Mouse (Mus musculus) A20 (cell line): ENCODE measurements around the gene Ccdc117.
"Not testable (repeated sequence)": the region's sequence is repeated elsewhere in the genome, so short reads cannot be mapped to it uniquely, and the experiment has no call there.

Experiments
- DNase-seq: peaks from one replicate; pipeline ENCODE4 v3.0.0-alpha.2; 2011; ENCODE audit warnings: low read depth, low spot score

Gene Ccdc117

DNA sequence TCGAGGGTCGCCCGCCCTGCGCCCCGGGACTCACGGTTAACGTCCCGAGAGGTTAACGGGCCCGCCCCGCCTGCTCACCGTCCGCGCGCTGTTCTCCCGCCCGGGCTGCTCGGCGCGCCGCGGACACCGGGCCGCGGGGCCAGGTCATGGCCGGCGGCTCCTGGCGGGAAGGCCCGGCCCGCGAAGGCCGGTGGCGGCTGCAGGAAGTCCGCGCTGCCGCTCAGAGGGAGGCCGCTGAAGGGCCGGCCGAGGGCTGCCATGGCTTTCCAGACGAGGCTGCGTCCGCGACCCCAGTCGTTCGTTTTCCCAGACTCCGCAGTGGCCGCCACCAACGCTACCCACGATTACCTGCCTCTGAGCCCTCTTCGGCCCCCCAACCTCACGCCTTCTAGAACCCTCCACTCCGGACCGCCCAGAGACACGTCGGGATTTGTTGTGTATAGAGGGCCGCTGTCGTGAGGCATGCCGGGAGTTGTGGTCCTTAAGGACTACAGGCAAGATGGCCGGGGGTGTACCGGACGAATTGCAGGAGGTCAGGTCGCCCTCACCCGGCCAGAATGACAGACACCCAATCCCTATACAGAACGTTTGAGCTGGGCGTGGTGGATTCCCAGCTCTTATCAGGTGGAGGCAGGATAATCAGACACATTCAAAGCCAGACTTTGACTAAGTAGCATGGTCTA is at the start of gene Ccdc117:
TSS of gene Ccdc117 (minus strand) at position 389 of the 683 bp plus-strand sequence.
- peak; percentile 94 for DNase-seq

DNA sequence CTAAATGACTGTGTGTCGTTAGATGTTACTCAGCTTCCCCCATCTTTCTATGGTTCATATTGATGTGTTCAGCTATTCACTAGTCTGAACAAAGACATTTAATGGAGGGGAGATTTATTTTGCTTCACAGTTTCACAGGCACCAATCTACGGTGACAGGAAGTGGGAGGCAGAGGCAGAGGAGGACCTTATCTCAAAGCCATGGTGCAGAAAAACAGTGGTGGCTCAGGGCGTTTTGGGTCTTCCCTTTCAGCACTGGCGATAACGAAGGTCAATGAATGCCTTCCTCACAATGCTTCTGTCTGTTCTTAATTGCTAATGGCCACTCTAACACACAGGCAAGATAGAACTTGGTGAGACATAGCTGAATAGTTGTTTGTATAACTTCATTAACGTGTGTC is 33.1 kb upstream of the Ccdc117 start:
- DNase-seq: no peak

GRCm38 (mm10) chr11:5573821-5574220 is 31.8 kb upstream of the Ccdc117 start:
- DNase-seq: no peak

DNA sequence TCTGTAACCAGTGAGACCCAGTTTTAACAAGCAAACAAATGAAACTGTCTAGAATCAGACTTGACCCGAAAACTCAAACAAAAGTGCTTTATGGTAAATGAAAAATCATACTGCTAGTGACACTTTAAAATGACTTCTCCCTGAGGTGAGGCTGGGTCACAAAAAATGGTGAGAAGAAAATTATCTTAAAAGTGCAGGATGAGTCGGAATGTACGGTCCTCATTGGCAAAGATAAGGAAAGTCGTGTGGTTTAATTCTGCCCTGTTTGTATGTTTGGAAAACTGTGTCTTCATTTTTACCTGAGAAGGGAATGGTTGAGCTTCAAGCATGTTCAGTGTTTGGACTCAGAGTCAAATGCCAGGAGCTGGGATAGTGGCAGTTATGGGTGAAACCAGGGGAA is 29.9 kb upstream of the Ccdc117 start:
- no peak for DNase-seq

- no peak for DNase-seq
Measured at GRCm38 (mm10) chr11:5569474-5569873, 27.5 kb upstream of the Ccdc117 start, which contains the start of gene Ankrd36. Gene Ankrd36 (plus strand): TSS chr11:5569684.

DNA sequence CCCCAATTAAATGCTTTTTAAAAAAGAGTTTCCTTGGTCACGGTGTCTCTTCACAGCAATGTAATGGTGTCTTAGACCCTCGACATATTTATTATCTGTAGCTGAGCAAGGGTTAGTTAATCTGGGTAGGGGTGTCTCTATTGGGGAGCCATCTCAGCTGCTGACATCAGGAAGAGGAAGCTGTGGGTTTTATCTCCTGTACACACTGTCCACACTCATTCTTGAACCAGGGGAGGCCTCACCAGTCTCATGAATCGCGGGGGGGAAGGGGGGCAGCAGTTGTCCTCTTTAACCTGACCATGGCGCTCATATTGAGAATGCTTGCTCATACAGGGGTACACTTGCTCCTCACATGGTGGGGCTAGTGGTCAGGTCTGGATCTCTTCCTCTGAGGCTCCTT is 26.1 kb upstream of the Ccdc117 start:
- DNase-seq: no peak

- DNase-seq: no peak
Measured at GRCm38 (mm10) chr11:5567654-5568053, 25.7 kb upstream of the Ccdc117 start.

DNA sequence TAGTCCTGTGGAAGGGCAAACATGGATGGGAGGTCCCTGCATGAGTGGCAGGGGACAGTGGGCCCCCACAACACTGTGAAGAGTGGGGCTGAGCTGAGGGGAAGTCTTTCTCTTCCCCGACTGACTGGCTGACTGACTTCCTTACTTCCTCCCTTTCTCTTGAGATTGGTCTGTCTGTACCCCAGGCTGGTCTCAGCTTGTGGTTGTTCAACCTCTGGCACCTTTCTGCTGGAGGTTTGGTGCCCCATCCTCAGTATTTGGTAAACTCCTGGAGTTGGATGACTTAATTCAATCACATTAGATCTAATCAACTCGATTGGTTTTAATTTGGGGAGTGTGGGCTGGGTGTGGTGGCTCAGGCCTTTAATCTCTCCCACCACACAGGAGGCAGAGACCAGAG is 24.5 kb upstream of the Ccdc117 start:
- no peak for DNase-seq

- DNase-seq: no peak
Measured at GRCm38 (mm10) chr11:5565596-5565995, 23.6 kb upstream of the Ccdc117 start.

DNA sequence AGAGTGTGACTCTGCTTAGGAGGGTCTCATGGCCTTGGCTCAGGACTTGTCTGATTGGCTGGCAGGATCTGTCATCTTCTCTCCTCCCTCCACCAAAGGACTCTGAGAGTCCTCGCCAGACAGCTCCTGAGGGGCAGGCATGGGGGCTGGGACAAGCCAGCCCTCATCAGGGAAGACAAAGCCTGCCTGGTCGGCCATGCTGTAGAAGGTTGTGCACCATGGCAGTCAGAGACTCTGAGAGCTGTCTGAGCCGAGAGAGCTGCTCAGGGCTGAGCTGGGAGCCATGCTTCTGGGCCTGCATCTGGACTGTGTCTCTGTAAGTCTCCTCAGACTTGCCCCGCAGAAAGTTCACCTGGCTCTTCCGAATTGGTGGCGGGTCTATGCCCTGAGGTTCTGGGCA is 21.9 kb upstream of the Ccdc117 start:
- no peak for DNase-seq

GRCm38 (mm10) chr11:5562625-5563268 is 20.8 kb upstream of the Ccdc117 start:
- no peak for DNase-seq

GRCm38 (mm10) chr11:5560273-5560672 is 18.3 kb upstream of the Ccdc117 start:
- no peak for DNase-seq

- DNase-seq: no peak
Measured at GRCm38 (mm10) chr11:5551931-5552330, 9.9 kb upstream of the Ccdc117 start.

GRCm38 (mm10) chr11:5551430-5551829 is 9.4 kb upstream of the Ccdc117 start:
- DNase-seq: no peak

DNA sequence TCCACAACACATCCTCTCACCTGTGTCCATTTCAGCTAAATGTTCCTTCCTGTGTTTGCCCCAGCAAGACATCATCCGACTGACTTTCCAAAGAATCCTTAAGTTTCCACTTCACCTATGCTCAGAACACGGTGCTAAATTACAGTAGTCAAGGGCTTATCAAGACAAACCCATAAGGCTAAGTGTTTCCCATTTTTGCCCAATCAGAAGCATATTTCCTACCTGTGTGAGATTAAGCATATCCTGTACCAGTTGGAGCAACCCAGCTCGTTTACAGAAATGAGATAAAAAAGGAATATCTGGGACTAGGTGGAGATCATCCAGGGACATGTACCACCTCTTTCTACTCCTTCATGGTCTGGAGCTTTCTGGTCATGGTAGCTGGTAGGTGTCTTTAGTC is 4.7 kb upstream of the Ccdc117 start:
- no peak for DNase-seq

DNA sequence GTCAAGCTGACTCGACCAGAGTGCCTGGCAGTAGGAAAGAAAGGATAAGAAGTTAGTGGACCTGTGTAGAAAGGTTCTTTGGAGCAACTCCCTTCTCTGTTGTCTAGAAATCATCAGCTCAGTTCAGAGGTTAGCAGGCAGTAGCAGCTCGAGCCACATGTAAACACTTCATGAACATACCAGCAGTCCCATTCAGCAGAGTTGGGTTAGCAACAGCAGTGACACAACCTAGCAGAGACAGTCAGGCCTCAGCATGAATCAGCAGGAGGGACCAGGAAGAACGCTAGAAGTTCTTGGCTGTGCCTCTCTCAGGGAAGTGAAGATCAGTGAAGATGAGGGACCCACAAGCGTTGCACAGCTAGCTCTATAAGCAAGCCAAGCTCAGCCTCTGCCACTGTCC is 3.5 kb upstream of the Ccdc117 start:
- DNase-seq: no peak

- DNase-seq: not testable (repeated sequence)
Measured at GRCm38 (mm10) chr11:5544709-5545108, 2.7 kb upstream of the Ccdc117 start.

DNA sequence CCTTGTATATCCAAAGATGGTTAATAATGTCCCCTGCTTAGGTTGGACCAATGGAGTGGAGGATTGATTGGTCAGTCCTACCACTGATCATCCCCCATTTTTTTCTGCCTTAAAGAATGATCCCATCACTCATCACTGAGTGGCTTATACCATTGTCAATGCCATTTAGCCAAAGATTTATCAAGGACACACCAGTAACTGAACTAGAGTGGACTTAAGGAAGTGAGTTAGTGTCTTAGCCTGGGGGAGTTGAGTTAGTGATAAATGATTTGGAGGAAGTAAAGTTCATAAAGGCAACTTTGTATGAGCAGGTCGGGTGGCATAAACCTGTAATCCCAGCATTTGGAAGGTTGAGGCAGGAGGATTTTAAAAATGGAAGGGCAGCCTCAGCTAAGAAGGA is 1.3 kb upstream of the Ccdc117 start:
- no peak for DNase-seq

DNA sequence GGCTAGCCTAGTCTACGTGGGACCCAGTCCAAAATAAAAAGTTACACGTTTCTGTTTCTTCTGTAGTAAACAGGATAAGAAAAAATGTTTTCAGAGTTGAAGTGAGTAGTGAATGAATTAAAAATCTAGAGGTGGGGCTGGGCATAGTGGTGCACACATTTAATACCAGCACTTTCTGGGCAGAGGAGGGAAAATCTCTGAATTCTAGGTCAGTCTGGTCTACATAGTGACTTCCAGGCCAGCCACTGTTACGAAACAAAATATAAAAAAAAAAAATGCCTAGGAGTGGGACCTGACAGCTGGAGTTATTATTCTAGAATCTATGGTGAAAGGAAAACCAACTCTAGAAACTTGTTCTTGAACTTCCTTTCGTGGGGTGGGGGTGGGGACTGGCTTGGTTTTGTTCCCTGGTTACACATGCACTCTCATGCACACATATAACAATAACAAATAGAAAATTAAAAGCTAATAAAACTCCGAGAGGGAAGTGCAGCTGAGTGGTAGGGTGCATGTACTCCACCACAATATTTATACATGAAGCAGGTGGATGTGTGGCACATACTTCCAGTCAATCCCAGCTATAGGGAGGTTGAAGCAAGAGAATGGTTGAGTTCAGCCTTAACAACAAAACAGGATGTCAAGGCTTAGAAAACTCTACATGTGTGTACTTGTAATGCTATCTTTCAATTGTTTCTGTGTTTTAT is 647 bp upstream of the Ccdc117 start:
- DNase-seq: no peak

DNA sequence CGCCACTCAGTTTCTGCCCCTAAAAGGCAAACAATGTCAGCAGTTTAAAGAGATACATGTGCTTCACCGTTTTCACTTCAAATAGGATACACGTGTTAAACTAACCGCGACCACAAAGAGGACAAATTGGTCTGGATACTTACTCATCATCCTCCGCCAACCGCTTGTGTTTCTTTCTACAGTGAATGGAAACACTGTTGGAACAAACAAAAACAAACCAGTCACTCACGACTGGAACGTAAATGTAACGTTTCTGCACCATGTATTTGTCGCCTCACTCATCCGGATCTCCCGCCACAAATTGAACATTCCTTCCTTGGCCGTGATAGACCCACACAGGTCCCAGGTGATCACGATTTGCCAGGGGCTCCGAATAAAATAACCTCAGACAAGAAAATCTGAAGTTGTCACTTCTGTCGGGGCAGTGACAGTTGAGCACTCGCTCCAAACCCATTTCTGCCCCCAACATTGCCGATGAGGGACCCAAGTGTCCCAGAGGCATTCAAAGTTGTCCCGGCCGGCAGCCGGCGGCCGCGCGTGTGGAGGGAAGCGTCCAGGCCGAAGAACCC is 673 bp downstream of the Ccdc117 start:
- DNase-seq: peak; percentile 51

DNA sequence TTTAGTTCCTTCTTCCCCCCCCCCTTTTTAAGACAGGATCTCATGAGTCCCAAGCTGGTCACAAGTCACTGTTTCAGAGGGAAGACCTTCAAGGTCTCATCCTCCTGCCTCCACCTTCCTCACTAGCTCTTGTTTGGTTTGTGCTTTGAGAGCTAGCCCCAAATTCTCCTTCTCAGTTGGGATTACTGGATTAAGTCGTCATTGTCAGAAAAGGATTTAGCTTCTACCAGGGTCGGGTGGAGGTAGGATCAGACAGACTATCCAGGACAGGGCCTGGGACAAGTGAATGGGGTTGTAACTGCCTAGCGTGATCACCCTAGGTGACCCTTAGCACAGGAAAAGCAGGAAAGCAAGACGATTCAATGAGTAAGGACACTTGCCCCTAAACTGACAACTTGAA is 1.7 kb downstream of the Ccdc117 start:
- no peak for DNase-seq

DNA sequence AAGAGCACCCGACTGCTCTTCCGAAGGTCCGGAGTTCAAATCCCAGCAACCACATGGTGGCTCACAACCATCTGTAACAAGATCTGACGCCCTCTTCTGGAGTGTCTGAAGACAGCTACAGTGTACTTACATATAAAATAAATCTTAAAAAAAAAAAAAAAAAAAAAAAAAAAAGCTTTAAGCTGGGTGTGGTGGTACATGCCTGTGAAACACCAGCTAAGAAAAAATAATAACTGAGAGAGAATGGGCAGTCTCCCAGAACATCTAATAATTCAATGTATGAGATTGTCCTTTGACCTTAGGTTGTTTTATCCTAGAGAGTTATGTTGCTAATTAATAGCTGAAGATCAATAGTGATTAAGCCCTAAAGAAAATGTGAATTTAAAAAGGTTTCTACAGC is 4.5 kb downstream of the Ccdc117 start:
- DNase-seq: not testable (repeated sequence)
